8 mouse cellular contexts compared by ENCODE assay signal in the genomic region with DNA sequence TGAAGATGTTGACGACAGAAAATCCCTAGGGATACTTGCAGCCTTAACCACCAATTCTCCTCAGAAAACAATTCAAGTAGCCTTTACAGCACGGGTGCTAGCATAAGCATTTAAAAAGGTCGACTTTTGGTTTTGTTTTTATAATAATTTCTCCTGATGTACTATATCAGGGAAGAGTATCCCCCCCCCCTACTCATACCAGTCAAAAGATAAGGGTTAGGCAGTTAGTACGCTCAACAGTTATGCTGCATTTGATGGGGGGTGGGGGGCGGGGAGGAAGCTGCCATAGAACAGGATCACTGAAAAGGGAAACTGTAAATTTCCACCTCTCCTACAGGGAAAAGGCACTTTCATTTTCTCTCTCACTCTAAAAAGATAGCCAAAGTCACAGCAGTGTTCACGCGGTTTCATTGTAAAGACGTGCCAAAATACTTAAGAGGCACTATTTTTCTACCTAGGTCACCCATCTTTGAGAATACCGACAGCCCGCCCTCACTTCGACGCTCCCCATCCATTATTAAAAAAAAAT. TPM values are rescaled to one million over a fixed set of nuclear protein-coding genes. Genes with fewer than 3 reads are reported as not detected.
A peak's percentile ranks its signal among the peaks of the same experiment; 100 is the strongest.
DNase-seq lines count a peak whose midpoint lies in the region; ATAC-seq and TF ChIP-seq lines count a peak whose summit lies in the region.

No protein-coding gene starts in this region.

- H3K27me3 ChIP-seq in heart, embryonic 14.5 days (ENCODE audit: control insufficient read depth, insufficient read depth, low read length), result no peaks in the 10 kb centered on the region
- H3K27me3 ChIP-seq in G1E (ENCODE audit: insufficient read depth, low read length), result peaks cover 3% of the 10 kb centered on the region; the same call in 1 of the 2 replicates
- peaks cover 12% of the 10 kb centered on the region; the same call in 1 of the 2 replicates for H3K27me3 ChIP-seq in hindbrain, embryonic 10.5 days (ENCODE audit: insufficient read depth, poor library complexity, severe bottlenecking)
- 0 out of 2 replicates have a peak, but pooled peaks cover 4% of the 10 kb centered on the region for H3K27me3 ChIP-seq in midbrain, embryonic 11.5 days (ENCODE audit: control insufficient read depth, insufficient read depth, low read length)

- no peak for DNase-seq in heart, postnatal 14 days
- peak; percentile 7 for DNase-seq in G1E (ENCODE audit: low spot score)
- DNase-seq in hindbrain, embryonic 10.5 days (ENCODE audit: low spot score), result no peak
- DNase-seq in midbrain, embryonic 11.5 days (ENCODE audit: low spot score, missing footprints), result peak; percentile 88
- DNase-seq in gastrocnemius, adult 18-20 months (ENCODE audit: low spot score), result no peak
- no peak for DNase-seq in layer of hippocampus, adult 9-11 months
- no peak for DNase-seq in left cerebral cortex, postnatal 10 days (ENCODE audit: extremely low spot score in 1 of 2, low spot score in 2 of 2)

- no peaks in the 10 kb centered on the region for H3K9me3 ChIP-seq in heart, embryonic 14.5 days (ENCODE audit: control insufficient read depth, low read length)
- no peaks in the 10 kb centered on the region for H3K9me3 ChIP-seq in G1E (replicated peaks)
- H3K9me3 ChIP-seq in hindbrain, embryonic 10.5 days, result no peaks in the 10 kb centered on the region
- no peaks in the 10 kb centered on the region for H3K9me3 ChIP-seq in midbrain, embryonic 11.5 days (ENCODE audit: control insufficient read depth, low read length)

- peak overlapping the region; percentile 77 to 83; a peak in 3 of 4 replicates for H3K27ac ChIP-seq in heart, embryonic 14.5 days (replicated peaks in 1 of 2; ENCODE audit: control insufficient read depth in 1 of 2, insufficient read depth in 1 of 2, low read depth in 2 of 2, low read length in 2 of 2)
- no peak overlapping the region for H3K27ac ChIP-seq in hindbrain, embryonic 10.5 days
- no peak overlapping the region for H3K27ac ChIP-seq in midbrain, embryonic 11.5 days (ENCODE audit: low read depth, low read length)

- peak overlapping the region; percentile 64 for H3K4me2 ChIP-seq in heart, embryonic 14.5 days (ENCODE audit: low read length)
- peak overlapping the region; percentile 96 for H3K4me2 ChIP-seq in midbrain, embryonic 11.5 days

- H3K4me3 ChIP-seq in heart, embryonic 14.5 days (ENCODE audit: control insufficient read depth in 1 of 2, insufficient read depth in 1 of 2, low read depth in 1 of 2, low read length in 2 of 2), result peak overlapping the region; percentile 55 to 98
- peak overlapping the region; percentile 85 for H3K4me3 ChIP-seq in G1E (ENCODE audit: low read depth, low read length)
- peak overlapping the region; percentile 64 for H3K4me3 ChIP-seq in hindbrain, embryonic 10.5 days
- H3K4me3 ChIP-seq in midbrain, embryonic 11.5 days (ENCODE audit: low read depth, low read length), result peak overlapping the region; percentile 62

- intact Hi-C loops in heart, postnatal 14 days (cut with DNase I), result no loop called here
- intact Hi-C loops in left cerebral cortex, postnatal 10 days (cut with DNase I), result no loop called here

- no peak for ATAC-seq in heart, embryonic 14.5 days (ENCODE audit: insufficient number of reproducible peaks, insufficient read depth, low FRiP score, low read depth)
- no peak for ATAC-seq in G1E (ENCODE audit: extremely low read depth, insufficient number of reproducible peaks, low FRiP score, poor library complexity, severe bottlenecking)
- no peak for ATAC-seq in midbrain, embryonic 11.5 days (ENCODE audit: low FRiP score)

- peaks cover 4 to 20% of the 10 kb centered on the region in 2 experiments; a peak in 3 of 4 replicates for H3K4me1 ChIP-seq in heart, embryonic 14.5 days (ENCODE audit: control insufficient read depth in 2 of 2, insufficient read depth in 2 of 2, low read length in 2 of 2)
- peaks cover 22% of the 10 kb centered on the region for H3K4me1 ChIP-seq in G1E (ENCODE audit: insufficient read depth, low read depth, low read length)
- H3K4me1 ChIP-seq in hindbrain, embryonic 10.5 days (replicated peaks), result peaks cover 29% of the 10 kb centered on the region
- peaks cover 5% of the 10 kb centered on the region; the same call in 1 of the 2 replicates for H3K4me1 ChIP-seq in midbrain, embryonic 11.5 days (ENCODE audit: control insufficient read depth, insufficient read depth, low read length)

- H3K9ac ChIP-seq in heart, embryonic 14.5 days (ENCODE audit: low read length), result peak overlapping the region; percentile 74
- peak overlapping the region; percentile 61 for H3K9ac ChIP-seq in midbrain, embryonic 11.5 days (ENCODE audit: low read length)

- H3K36me3 ChIP-seq in heart, embryonic 14.5 days (ENCODE audit: control insufficient read depth, insufficient read depth, low read length), result 0 out of 2 replicates have a peak, but pooled peaks cover 4% of the 10 kb centered on the region
- H3K36me3 ChIP-seq in G1E (replicated peaks), result peaks cover 12% of the 10 kb centered on the region
- peaks cover 4% of the 10 kb centered on the region; the same call in 1 of the 2 replicates for H3K36me3 ChIP-seq in hindbrain, embryonic 10.5 days
- no peaks in the 10 kb centered on the region for H3K36me3 ChIP-seq in midbrain, embryonic 11.5 days (ENCODE audit: control insufficient read depth, insufficient read depth, low read length)

- WGBS in heart, embryonic 14.5 days, result 6% methylated on average over 12 of the region's 12 CpGs
- WGBS in hindbrain, embryonic 10.5 days, result 8% methylated on average over 12 of the region's 12 CpGs
- WGBS in midbrain, embryonic 11.5 days, result 7% methylated on average over 12 of the region's 12 CpGs

- no peak for TF ChIP-seq CTCF in G1E (IDR thresholded peaks at IDR 0.05; ENCODE audit: low read depth, low read length)

RNA-seq across cellular contexts. Expression of a gene that starts 1.4 kb away (rescaled TPM):
- 28.7 and 29.7 TPM in 2 replicates for polyA plus RNA-seq in heart, embryonic 14.5 days (2014; fragmentation: Nextera tagmentation; extraction: Ambion mirVana)
- total RNA-seq in heart, postnatal 14 days (2021), result 10 to 100 TPM; 19.5 to 22.7 TPM
- total RNA-seq in G1E (2014; fragmentation: Nextera tagmentation) (13.7 TPM in 2 replicates), G1E (2017) (2.9 and 3.3 TPM in 2 replicates)
- 4.7 and 6.1 TPM in 2 replicates for polyA plus RNA-seq in G1E (2012)
- polyA plus RNA-seq in hindbrain, embryonic 10.5 days (2016; fragmentation: Nextera tagmentation; extraction: Ambion mirVana), result 40.1 and 63.3 TPM in 2 replicates
- polyA plus RNA-seq in midbrain, embryonic 11.5 days (2014; fragmentation: Nextera tagmentation; extraction: Ambion mirVana), result 51.4 and 53.8 TPM in 2 replicates
- total RNA-seq in gastrocnemius, adult 18-20 months (2021), result 1 to 10 TPM; 1.9 to 6.0 TPM
- 100 to 1,000 TPM; 862 to 881 TPM for total RNA-seq in left cerebral cortex, postnatal 10 days (2021)

RNA-seq across cellular contexts. Expression of a gene that starts 30.3 kb away (rescaled TPM):
- 18.1 and 25.1 TPM in 2 replicates for polyA plus RNA-seq in heart, embryonic 14.5 days (2014; fragmentation: Nextera tagmentation; extraction: Ambion mirVana)
- 10 to 100 TPM; 31.2 to 33.4 TPM for total RNA-seq in heart, postnatal 14 days (2021)
- total RNA-seq in G1E (2014; fragmentation: Nextera tagmentation), result 0.53 and 1.2 TPM in 2 replicates
- total RNA-seq in G1E (2017), result 20.2 and 20.7 TPM in 2 replicates
- 1.5 and 1.9 TPM in 2 replicates for polyA plus RNA-seq in G1E (2012)
- polyA plus RNA-seq in hindbrain, embryonic 10.5 days (2016; fragmentation: Nextera tagmentation; extraction: Ambion mirVana), result 34.3 and 36.1 TPM in 2 replicates
- 10.3 and 10.6 TPM in 2 replicates for polyA plus RNA-seq in midbrain, embryonic 11.5 days (2014; fragmentation: Nextera tagmentation; extraction: Ambion mirVana)
- total RNA-seq in gastrocnemius, adult 18-20 months (2021), result 1 to 10 TPM; 4.8 to 8.2 TPM
- total RNA-seq in left cerebral cortex, postnatal 10 days (2021), result 10 to 100 TPM; 26.0 to 26.6 TPM

Comparison
In these comparisons a context has a peak if more than half of its experiments do, and no peak if none do; other contexts are left out.
1. H3K27ac ChIP-seq: peak in heart, embryonic 14.5 days (2 of 2); none in hindbrain, embryonic 10.5 days (single experiment) and midbrain, embryonic 11.5 days (single experiment).
2. DNase-seq: peak in G1E (single experiment) and midbrain, embryonic 11.5 days (single experiment); none in heart, postnatal 14 days (0 of 2), hindbrain, embryonic 10.5 days (single experiment), gastrocnemius, adult 18-20 months (single experiment), layer of hippocampus, adult 9-11 months (single experiment) and left cerebral cortex, postnatal 10 days (0 of 2).
3. RNA of a gene that starts 1.4 kb away (total RNA-seq): 862 to 881 TPM in left cerebral cortex, postnatal 10 days; 19.5 to 22.7 TPM in heart, postnatal 14 days, 2.9 to 13.7 TPM in G1E and 1.9 to 6.0 TPM in gastrocnemius, adult 18-20 months; every median in the first group is over 10 times any median in the second.
4. Peak in every context shown above with its lines, with median percentiles within 50 percentile points of each other: H3K4me3 ChIP-seq.